Mouse (Mus musculus) intestine, embryonic 14.5 days (tissue): ENCODE results near the gene Morf4l1. TPM values are rescaled to one million over a fixed set of nuclear protein-coding genes. Genes with fewer than 3 reads are reported as not detected.

Experiments
- ATAC-seq: fragments of 200-750 bp; cut with Nextera tagmentation; replicated peaks from 2 replicates; pipeline ENCODE4 v1.8.0; 2017; ENCODE audit warnings: low read depth, moderate number of reproducible peaks, moderate TSS enrichment, moderate library complexity; ENCODE audit not compliant: low FRiP score, low TSS enrichment
- DNase-seq: peaks from one replicate; pipeline ENCODE4 v3.0.0-alpha.2; 2018; ENCODE audit warnings: low spot score
- H3K27ac ChIP-seq: fragments of 300-500 bp; sonication (generic); 2 replicates; pipeline ENCODE4 v1.5.1; 2014; ENCODE audit warnings: low read depth, mild to moderate bottlenecking, control low read depth
- H3K27me3 ChIP-seq: fragments of 300-500 bp; sonication (generic); replicated peaks from 2 replicates; pipeline ENCODE4 v1.6.1; 2014; ENCODE audit warnings: low read length, control low read depth; ENCODE audit not compliant: control insufficient read depth, insufficient read depth
- H3K36me3 ChIP-seq: fragments of 300-500 bp; sonication (generic); 2 replicates; pipeline ENCODE4 v1.6.1; 2014; ENCODE audit warnings: low read length, control low read depth; ENCODE audit not compliant: control insufficient read depth, insufficient read depth
- H3K4me1 ChIP-seq: fragments of 300-500 bp; sonication (generic); replicated peaks from 2 replicates; pipeline ENCODE4 v1.6.1; 2014; ENCODE audit warnings: low read length, control low read depth, mixed read lengths; ENCODE audit not compliant: control insufficient read depth, insufficient read depth
- H3K4me2 ChIP-seq: fragments of 300-500 bp; sonication (generic); 2 replicates; pipeline ENCODE4 v1.6.1; 2014; ENCODE audit warnings: low read length
- H3K4me3 ChIP-seq: fragments of 300-500 bp; sonication (generic); 2 replicates; pipeline ENCODE4 v1.5.1; 2014; ENCODE audit warnings: low read depth, low read length, control low read depth, mixed read lengths
- H3K9ac ChIP-seq: fragments of 300-500 bp; sonication (generic); 2 replicates; pipeline ENCODE4 v1.6.1; 2014; ENCODE audit warnings: mild to moderate bottlenecking, low read length
- H3K9me3 ChIP-seq: fragments of 300-500 bp; sonication (generic); 2 replicates; pipeline ENCODE4 v1.6.1; 2016; ENCODE audit warnings: low read length, control low read depth; ENCODE audit not compliant: control insufficient read depth
- WGBS: fragments of 180-500 bp; shearing (Covaris S2); extraction: QIAGEN DNeasy Blood & Tissue Kit; methylation state at CpG from one replicate; pipeline ENCODE4 v1.1.7; 2014; 5-methylcytosine and 5-hydroxymethylcytosine counted together
- polyA plus RNA-seq: library from polyadenylated mRNA; unstranded; fragments of >200 nt; fragmentation: Nextera tagmentation; extraction: Ambion mirVana; gene quantifications from 2 replicates; pipeline ENCODE4 v1.2.1, GENCODE M21; 2014

Gene Morf4l1
- polyA plus RNA-seq, 1 experiment from 2014 or later = 414 TPM

DNA sequence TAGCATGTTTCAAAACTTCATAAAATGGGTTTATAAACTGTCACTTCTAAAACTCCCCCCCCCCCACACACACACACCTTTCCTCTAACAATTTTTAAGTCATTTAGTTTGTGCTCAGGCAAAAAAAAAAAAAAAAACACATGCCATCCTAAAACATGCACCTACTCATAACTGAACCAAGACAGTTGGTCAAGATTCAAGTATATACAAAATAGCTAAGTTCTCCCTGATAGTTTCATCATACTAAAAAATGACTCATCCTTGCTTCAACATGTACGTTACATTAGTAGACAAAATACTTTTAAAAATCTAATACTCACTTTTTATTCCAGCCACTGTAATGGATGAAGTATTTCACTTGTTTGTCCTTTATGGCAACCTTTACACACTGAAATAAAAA, 7.7 kb downstream of the Morf4l1 start:
- peaks cover 75% of the 10 kb centered on the region for H3K36me3 ChIP-seq
- no peak overlapping the region for H3K9ac ChIP-seq
- 89% methylated on average over 1 of the region's 1 CpGs for WGBS
- no peak overlapping the region for H3K4me2 ChIP-seq
- no peak for ATAC-seq
- H3K4me1 ChIP-seq = peaks cover 8% of the 10 kb centered on the region
- no peak overlapping the region for H3K4me3 ChIP-seq
- no peak overlapping the region for H3K27ac ChIP-seq
- H3K9me3 ChIP-seq = no peaks in the 10 kb centered on the region
- H3K27me3 ChIP-seq = no peaks in the 10 kb centered on the region
- DNase-seq = no peak

DNA sequence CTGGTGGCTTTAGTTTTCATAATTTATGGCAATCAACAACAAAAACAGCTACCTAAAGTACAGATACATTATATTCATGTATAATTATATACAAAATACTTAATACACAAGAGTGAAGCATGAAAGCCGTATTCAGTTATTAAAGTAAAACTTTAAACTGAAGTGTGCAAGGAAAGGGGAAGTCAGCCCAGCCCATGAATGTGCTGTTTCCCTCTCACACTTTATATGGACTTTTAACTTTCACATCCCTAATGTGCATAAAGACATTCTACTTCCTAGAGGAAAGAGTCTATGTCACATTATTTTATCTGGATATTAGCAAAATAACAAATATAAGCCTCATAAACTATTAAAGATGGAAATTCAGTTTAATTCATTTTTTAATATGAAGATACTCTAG, 9.1 kb downstream of the Morf4l1 start:
- 87% methylated on average over 1 of the region's 1 CpGs for WGBS
- ATAC-seq = no peak

DNA sequence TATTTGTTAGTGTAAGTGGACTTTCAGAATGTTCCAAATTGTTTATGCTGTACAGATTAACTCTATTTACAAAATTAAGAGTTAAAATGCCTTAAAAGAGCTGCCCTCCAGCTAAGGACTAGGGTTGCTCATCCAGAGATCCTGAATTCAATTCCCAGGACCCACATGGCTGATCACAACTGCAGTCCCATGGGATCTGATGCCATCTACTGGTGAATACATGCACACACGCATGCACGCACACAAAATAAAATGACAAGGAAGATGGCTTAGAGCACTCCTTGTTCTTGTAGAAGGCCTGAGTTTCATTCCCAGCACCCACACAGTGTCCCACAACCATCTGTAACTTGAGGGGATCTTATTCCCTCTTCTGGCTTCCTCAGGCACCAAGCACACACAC, 13.8 kb downstream of the Morf4l1 start:
- Histone ChIP-seq H3K4me1 (no peaks in the 10 kb centered on the region), H3K27ac (no peak overlapping the region), H3K36me3 (peaks cover 99% of the 10 kb centered on the region), H3K27me3 (no peaks in the 10 kb centered on the region), H3K4me3 (no peak overlapping the region), H3K9me3 (no peaks in the 10 kb centered on the region), H3K9ac (no peak overlapping the region), H3K4me2 (no peak overlapping the region)
- 78% methylated on average over 2 of the region's 2 CpGs for WGBS
- ATAC-seq (no peak), DNase-seq (no peak)

More for the DNA sequence above, 9.1 kb downstream of the Morf4l1 start:
- Histone ChIP-seq H3K27ac (no peak overlapping the region), H3K36me3 (peaks cover 89% of the 10 kb centered on the region), H3K4me3 (no peak overlapping the region), H3K9ac (no peak overlapping the region), H3K9me3 (no peaks in the 10 kb centered on the region), H3K4me2 (no peak overlapping the region), H3K27me3 (no peaks in the 10 kb centered on the region), H3K4me1 (peaks cover 4% of the 10 kb centered on the region; the same call in 1 of the 2 replicates)
- DNase-seq = no peak

DNA sequence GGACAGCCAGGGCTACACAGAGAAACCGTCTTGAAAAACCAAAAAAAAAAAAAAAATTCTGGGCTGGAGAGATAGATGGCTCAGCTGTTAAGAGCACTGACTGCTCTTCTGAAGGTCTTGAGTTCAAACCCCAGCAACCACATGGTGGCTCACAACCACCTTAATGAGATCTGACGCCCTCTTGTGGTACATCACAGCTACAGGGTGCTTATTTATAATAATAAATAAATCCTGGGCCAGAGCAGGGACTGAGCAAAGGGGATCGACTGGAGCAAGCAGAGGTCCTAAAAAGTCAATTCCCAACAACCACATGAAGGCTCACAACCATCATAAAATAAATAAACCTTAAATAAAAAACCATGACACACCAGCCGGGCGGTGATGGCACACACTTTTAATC, 15.6 kb downstream of the Morf4l1 start:
- Histone ChIP-seq H3K27ac (no peak overlapping the region), H3K36me3 (peaks cover 98% of the 10 kb centered on the region), H3K9ac (no peak overlapping the region), H3K4me3 (no peak overlapping the region), H3K9me3 (no peaks in the 10 kb centered on the region), H3K27me3 (no peaks in the 10 kb centered on the region), H3K4me1 (no peaks in the 10 kb centered on the region), H3K4me2 (no peak overlapping the region)
- ATAC-seq (no peak), DNase-seq (no peak)
- 83% methylated on average over 5 of the region's 5 CpGs for WGBS

DNA sequence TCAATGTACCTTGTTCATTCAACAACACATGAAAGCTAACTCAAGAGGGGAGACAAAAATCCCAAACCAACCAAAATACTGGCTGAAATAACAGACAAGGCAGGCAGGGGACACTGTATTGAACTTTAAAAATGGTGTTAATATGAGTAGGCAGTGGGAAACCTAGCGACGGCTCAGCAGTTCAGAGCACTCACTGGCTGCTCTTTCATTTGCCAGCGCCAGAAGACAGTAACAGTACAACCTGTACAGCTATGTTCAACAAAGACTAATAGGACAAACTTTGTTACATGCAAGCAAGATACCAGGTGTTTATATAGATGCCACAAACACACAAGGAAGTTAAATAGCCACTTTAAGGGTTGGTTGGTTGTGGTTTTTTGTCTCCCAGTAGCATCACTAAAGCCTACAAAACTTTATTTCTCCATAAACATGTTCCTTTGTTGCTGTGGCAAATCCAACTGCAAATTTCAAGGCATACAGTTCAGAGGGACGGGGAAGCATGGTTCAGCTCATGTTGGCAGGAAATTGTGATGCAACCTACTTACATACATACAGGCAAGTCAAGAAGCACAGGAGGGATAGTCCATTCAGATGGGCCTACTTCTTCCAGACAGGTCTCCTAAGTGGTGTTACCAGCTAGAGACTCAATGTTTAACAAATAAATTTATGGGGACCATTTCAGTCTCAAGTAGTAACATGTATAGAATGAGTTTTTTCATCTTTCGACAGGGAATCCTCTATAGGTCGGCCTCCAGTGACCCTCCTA, 25.1 kb downstream of the Morf4l1 start:
- Histone ChIP-seq H3K4me2 (no peak overlapping the region), H3K4me3 (no peak overlapping the region), H3K27me3 (no peaks in the 10 kb centered on the region), H3K4me1 (no peaks in the 10 kb centered on the region), H3K36me3 (peaks cover 61% of the 10 kb centered on the region), H3K9ac (no peak overlapping the region), H3K27ac (no peak overlapping the region), H3K9me3 (no peaks in the 10 kb centered on the region)
- WGBS = 91% methylated on average over 6 of the region's 6 CpGs
- ATAC-seq (no peak), DNase-seq (no peak)

DNA sequence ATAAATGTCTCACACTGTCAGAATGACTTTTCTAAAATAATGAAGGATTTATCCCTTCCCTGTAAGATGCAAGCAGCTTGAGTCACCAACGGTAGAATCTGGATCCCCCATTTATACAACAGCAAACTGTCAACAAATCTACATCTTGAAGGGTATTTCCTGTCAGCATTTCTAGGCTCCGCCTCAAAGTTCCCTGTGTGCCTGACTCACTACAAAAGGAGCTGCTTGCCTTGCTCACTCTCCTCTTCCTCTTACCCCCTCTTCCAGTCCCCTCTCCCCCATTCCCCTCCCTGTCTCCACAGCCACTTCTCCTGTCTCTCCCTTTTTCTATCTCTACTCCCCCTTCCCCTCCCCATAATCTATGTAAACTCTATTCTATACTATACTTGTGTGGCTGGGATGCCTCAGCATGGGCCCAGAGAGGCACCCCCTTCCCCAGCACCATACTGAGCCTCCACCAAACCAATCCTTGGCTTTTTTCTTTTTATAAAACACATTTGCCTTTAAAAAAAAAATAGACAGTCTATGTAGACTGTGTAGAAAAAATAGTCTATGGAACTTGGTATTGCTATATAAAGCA, 26.6 kb downstream of the Morf4l1 start:
- H3K27me3 ChIP-seq = no peaks in the 10 kb centered on the region
- no peak overlapping the region for H3K9ac ChIP-seq
- DNase-seq = no peak
- peak; percentile 30; the same call in 1 of the 2 replicates for ATAC-seq
- peaks cover 47% of the 10 kb centered on the region for H3K36me3 ChIP-seq
- H3K9me3 ChIP-seq = no peaks in the 10 kb centered on the region
- no peaks in the 10 kb centered on the region for H3K4me1 ChIP-seq
- no peak overlapping the region for H3K4me3 ChIP-seq
- WGBS = 89% methylated on average over 2 of the region's 2 CpGs
- H3K27ac ChIP-seq = no peak overlapping the region
- no peak overlapping the region for H3K4me2 ChIP-seq

DNA sequence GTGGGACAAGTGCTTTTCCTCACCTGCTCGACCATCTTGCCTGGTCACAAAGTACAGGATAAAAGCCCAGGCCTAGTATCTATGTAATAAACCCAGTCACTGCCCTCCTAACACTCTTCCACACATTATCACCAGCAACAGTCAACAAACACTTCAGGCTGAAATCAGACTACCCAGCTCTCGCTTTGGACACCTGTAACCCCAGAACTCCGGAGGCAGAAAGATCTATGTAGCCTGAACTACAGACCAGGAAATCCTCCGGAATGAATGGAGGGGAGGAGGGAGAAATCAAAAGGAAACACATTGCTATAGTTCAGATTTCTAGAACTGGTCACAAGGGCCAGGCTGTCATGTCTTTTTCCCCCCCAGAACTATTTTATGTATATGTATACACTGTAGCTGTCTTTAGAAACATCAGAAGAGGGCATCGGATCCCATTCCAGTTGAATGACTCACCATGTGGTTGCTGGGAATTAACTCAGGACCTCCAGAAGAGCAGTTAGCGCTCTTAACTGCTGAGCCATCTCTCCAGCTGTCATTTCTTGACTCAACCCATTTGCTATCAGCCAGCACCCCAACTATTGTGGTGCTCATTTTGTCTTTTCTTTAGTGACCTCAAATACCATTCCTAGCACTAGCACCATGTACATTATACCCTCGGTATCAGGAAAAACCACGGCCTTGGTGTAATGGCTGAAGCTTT, 29.7 kb downstream of the Morf4l1 start:
- peaks cover 23% of the 10 kb centered on the region for H3K36me3 ChIP-seq
- ATAC-seq (no peak), DNase-seq (no peak)
- H3K9me3 ChIP-seq = no peaks in the 10 kb centered on the region
- WGBS = 84% methylated on average over 8 of the region's 8 CpGs
- H3K4me3 ChIP-seq = no peak overlapping the region
- no peaks in the 10 kb centered on the region for H3K27me3 ChIP-seq
- H3K9ac ChIP-seq = no peak overlapping the region
- H3K4me1 ChIP-seq = no peaks in the 10 kb centered on the region
- H3K4me2 ChIP-seq = no peak overlapping the region
- no peak overlapping the region for H3K27ac ChIP-seq

DNA sequence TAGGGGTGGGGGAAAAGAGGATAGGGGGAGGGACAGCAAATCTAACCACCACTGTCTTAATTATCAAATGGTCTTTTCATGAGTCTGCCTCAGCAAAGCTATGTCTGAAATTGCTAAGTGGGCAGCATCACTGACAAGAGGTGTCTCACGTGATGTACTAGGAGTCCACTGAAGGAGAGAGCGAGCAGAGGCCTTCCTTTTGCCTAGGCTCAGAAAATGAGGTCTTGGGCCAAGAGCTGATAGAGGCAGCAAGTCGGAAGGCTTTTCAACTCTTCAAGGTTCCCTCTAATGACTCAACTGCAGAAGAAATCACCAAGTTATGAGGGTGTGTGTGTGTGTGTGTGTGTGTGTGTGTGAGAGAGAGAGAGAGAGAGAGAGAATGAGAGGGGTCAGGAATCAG, 30.4 kb downstream of the Morf4l1 start:
- no peaks in the 10 kb centered on the region for H3K27me3 ChIP-seq
- no peaks in the 10 kb centered on the region for H3K4me1 ChIP-seq
- H3K4me2 ChIP-seq = no peak overlapping the region
- H3K4me3 ChIP-seq = no peak overlapping the region
- WGBS = 90% methylated on average over 3 of the region's 3 CpGs
- H3K9ac ChIP-seq = no peak overlapping the region
- peaks cover 15% of the 10 kb centered on the region for H3K36me3 ChIP-seq
- no peaks in the 10 kb centered on the region for H3K9me3 ChIP-seq
- H3K27ac ChIP-seq = no peak overlapping the region
- no peak for DNase-seq
- ATAC-seq = no peak
